Mouse (Mus musculus) lung, postnatal 10 days (tissue): ENCODE measurements at regions not wholly inside any gene's neighbourhood (a gene's known extent, or its start where the extent isn't known, plus 50 kb on each side); places are given as distances from the start of the nearest gene placed in this dataset.

ENCODE experiments used
- DNase-seq: peaks from one replicate; pipeline ENCODE4 v3.0.0; 2021

DNA sequence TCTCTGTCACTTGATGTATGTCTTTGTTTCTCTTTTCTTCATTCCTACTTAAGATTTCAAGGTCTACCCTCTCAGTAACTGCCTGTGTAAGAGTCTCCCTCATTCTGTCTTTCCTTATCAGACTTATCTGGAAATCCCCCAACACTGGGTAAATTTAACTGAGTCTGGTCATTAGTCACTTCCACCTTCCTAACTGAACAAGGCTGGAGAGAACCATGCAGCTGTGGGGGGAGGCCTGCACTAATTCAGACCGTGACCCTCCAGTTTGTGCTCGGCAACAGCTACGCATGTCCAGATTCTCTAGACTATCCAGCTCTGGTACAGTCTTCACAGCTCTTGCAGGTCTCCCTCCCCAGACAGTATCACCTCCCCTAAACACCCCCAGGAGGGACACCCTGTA, 103.3 kb downstream of the Prox1 start:
- DNase-seq = no peak

DNA sequence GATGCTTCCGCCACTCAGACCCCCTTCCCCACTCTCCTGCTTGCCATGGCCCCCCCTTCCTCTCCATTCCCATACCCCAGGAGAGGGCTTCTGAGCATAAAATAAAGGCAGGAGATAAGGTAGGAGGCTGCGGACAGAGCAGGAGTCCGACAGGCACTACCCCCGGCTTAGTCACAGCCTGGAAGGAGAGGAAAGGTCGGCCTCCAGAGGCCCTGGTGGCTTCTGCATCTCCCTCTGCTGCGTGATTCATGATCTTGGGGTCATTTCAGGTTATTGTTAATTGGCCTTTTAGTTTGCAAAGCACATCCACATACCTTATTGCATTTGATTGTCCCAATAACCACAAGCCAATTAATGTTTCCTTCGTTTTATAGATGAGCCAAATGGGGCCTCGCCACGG, 104.1 kb downstream of the Prox1 start:
- no peak for DNase-seq

DNA sequence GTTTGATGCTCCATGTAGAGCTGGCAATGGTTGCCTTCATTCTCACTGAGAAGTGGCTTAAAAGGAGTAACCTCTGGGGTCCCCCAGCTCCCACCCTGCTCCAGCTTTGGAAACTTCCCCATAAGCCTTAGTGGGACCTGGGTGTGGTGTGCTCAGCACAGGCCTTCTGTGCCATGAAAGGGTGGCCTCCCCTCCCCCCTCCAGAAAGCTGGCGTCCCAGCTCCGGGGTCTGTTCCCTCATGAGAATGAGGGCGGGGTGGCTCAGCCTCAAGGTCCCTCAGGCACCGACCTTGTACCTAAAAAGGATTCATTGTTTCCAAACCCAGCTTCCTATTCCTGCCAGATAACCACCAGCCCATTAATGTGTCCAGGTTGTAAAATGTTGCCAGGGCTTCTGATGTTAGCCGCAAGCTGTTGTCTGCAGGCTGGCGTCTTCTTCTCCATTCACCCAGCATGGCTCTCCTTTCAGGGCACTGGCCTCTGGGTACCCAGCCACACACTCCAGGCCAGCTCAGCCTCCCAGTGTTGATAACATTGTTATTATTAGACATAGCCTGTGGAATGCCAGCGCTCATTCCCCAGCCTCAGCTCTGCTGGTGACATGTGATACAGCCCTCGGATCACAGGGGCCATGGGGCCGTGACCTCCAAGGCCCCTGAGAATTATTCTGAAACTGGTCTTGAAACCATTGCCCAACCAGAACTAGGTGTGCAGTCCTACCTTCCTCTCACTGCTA, 108.8 kb downstream of the Prox1 start:
- DNase-seq = no peak

DNA sequence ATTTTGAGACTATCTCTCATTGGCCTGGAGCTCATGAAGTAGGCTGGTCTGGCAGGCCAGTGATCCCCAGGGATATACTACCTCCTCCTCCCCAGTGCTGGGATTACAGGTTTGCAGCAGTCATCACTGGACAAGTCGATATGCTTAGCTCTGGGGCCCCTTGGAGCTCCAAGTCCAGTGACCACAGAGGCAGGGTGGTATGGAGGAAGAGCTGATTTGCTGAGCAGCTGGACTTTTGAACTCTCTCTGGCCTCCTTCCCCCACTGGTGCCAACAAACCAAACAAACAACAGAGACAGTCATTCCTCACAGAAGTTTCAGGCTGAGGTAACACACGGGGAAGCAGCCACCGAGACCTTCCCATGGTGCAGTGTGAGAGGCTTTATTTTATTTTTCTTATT, 111.5 kb downstream of the Prox1 start:
- DNase-seq = no peak

DNA sequence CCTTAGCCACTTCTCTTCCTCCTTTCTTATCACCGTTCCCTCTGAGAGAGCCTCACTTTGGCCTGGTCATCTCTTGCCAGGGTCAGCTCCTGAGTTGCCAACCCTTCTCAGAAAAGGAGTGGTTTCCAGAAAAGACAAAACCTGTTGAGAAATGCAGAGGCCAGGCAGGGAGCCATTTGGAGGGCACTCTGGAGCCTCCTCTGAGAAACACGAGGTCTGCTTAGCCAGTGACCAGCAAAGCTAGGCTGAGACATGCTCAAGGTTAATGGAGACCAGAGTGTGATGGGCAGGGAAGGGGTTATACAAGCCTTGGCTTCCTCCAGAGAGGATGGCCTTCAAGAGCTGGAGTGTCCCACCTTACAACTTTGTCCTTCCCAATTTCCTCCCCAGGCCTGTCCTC, 113.6 kb downstream of the Prox1 start:
- no peak for DNase-seq

DNA sequence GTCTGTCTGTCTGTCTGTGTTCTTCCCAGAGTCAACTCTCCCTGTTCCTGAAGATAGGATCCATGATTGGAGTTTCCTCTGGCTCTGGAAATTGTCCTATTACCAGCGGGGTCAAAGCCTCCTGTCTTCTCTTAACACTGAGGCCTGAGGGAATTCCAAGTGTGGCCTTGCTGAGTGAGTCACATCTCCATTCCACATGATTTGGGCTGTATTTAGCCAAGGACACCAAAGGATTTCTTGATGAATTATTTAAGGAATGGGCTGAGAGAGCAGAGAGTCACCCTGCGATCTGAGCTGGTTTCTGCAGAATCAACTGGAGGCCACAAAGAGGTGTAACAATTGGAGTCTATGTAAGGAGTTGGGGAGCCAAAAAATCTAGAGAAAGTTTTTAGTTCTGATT, 118.6 kb downstream of the Prox1 start:
- DNase-seq = no peak

DNA sequence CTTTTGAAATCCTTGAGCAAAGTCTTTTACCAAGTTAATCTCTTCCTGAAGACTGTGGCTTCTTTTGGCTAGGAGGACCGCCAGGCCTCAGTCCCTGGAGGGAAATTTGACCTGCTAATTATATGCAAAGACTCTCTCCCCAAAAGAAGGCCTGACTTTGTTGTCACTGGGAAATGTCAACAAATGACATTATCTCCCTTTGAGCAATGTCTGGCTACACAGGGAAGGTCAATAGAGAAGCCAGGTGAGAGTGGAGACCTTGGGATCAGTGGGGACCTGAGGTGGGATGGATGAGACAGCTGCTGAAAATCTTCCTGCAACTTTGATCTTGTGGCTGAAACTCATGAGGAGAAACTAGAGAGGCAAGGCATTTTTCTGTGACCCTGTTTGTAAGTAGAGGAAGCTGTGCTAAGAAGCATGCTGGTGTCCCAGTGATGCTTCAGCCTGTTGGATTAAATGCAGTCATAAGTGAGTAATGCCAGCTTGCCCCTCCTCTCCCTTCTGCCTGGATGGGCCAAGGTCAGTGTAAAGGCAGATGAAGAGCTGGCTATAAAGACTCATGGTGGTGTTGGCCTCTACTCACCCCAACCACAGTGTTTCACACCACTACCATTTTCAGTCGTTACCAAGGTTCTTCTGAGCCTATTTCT, 121.9 kb downstream of the Prox1 start:
- no peak for DNase-seq

DNA sequence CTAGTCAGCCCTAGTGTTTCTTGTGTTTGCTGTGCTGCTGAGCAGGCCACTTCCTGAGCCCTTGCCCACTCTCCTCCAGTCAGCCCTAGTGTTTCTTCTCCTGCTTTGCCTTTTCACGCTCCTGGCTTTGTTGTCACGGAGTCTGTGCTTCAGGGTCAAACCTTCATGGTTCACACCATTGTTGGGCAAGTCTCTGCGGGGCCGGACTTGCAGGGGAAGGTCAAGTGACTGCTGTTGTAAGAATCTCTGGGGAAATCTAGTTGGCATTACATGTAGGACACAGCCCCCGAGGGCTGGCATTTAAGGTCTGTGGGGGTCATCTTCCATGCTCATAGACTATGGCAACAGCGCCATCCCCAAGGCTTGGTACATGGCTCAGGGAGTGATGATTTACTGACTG, 123.3 kb downstream of the Prox1 start:
- no peak for DNase-seq

DNA sequence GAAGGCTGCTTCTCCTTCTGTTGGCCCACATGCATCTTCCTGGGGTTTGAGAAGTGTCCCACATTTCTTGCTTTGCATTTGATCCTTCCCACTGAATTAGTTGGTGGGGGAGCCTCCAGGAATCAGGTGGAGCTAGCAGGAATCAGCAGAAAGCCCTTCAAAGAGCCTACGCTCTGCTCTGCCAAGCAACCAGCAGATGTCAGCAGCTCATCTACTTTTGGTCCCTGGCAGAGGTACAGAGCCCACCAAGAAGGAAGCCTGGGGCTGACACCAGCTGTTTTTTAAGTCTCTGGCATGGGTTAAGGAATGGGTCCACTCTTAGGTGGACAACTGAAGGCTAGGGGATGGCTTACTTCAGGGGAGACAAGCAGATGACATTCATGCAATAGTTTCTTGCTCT, 123.6 kb upstream of the Smyd2 start:
- peak; percentile 34 for DNase-seq

DNA sequence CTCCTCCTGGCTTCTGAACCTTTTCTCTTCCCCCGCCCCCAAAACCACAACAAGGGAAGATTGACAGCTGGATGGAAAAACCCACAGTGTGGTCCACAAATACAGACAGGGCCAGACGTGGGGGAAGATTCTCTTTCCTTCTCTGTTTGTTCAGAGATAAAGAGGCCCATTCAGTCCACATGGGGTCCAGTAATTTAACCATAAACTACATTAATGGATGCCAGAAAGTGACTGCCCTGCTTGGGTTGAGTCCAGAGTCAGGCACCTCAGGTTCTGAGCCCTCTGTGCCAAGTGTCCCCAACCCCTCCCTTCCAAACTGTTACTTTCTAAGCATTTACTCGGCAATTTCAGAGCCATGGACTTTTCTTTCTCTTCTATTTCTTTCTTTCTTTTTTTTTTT, 121.9 kb upstream of the Smyd2 start:
- no peak for DNase-seq

DNA sequence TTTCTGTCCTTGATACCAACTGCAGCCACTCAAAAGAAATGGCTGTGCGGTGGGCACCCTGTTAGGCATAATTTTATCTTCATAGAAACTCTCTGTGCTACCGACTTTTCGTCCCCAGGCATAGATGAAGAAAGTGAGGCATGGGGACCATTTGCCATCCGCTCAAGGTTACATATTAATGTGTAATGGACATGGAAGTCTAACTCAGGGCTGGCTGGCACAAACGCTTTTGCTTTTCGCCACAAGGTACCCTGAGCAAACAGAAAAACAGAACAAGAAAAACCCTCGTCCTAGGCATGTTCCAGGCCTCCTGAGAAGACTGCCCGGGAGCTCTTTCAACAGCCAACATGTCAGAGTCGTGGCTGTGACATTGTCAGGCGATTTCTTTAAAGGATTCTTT, 121.0 kb upstream of the Smyd2 start:
- no peak for DNase-seq

DNA sequence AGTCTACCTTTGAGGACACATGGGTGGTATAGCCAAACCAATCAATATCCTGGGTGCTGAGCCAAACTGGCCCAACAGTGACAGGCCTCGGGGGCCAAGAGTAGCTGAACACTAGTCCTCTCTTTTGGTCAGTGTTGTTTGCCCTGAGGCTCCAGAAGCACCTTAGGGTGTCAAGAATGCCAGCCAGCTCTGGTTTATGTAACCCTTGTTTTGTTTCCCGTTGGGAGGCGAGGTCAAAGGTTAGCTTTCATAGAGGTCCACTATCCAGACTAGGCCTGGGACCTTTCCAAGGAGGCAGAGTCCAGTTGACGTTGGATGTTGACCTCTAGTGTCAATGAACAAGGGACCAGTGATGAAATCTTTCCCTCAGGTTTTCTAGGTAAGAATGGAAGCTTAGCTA, 120.0 kb upstream of the Smyd2 start:
- no peak for DNase-seq

DNA sequence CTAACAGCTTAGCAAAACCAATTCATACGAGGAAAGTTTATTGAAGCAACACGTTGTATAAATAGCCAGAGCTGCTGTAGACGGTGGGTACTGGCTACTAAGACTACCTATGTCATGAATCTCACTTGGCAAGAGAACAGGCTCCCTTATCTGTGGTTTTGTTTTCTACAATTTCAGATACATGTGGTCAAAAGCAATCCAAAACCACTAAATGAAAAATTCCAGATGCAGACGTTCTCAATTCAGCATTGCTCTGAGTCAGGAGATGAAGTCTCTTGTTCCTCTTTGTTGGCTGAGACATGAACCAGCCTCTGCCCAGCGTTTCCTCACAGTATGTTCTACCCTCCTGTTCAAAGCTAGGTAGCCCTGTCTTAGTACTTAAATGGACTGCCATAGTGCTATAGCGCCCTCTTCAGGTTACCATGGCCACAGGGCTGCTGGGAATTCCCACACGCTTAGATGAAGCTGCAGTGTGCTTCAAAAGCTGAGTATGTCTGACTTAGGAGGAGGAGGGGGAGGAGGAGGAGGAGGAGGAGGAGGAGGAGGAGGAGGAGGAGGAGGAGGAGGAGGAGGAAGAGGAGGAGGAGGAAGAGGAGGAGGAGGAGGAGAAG, 119.0 kb upstream of the Smyd2 start:
- no peak for DNase-seq

DNA sequence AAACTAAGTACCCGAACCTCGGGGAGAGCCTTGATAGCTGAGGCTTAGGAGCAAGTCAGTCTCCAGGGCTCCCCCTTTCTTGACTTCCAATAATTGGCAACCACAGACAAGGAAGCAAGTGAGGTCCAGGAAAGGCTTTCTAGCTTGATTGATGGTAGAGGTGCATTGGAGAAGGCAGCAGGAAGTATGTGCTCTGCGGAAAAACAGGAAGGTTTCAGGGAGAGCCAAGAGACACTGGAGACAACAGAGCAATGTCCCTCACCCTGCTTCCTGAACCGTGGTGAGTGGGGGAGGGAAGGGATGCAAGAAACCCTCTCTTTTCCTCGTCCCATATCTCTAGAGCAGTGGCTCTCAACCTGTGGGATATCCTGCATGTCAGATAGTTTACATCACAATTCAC, 115.9 kb upstream of the Smyd2 start:
- DNase-seq = no peak

DNA sequence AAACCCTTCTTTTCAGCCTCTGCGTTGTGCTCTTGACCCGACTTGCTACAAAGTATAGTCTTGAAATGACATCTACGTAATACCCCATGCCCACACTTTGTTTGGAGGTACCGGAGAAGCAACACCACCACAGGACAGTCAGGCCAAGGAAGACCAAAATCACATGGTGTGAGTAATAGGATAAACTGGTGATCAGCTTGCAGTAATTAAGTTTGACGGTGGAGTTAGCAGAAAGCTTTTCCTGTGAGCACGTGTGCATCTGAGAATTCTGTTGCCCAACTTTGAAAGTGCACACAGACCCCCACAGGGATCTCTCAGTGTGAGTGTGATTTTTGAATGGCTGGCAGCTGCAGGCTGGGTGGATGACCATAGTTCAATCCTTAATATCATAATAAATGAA, 114.6 kb upstream of the Smyd2 start:
- no peak for DNase-seq

DNA sequence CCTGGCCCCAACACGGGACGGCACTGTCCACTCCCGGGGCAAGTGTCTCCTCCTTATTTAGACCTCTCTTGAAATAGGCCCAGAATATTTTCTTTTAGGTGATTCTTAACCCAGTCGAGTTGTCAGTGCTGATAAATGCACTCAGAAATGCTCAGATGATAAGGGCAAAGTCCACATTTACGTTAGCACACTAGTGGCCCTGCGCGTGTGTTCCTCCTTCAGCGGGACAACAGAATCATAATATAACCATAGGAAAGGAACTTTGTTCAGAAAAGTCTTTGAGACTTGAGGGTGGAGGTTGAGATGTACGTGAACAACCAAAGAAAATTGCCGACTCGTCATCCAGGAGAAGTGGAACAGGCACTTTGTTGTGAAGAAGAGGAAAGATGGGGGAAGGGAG, 113.8 kb upstream of the Smyd2 start:
- no peak for DNase-seq

DNA sequence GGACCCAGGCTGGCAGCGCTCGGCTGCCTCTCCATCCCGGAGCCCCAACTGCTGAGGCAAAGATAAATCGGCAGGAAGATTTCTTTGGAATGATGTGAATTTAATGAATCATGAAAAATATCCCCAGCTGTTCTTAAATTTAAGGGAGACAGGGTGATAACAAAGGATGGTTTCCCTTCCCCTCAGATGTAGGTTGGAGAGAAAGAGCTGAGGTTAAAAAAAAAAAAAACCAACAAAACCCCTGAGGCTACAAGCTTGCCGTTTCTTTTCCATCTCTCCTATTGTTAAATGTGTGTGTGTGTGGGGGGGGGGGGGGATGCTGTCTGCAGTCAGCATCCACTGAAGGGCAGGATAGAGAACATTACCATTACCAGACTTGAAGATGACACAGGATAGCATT, 111.9 kb upstream of the Smyd2 start:
- no peak for DNase-seq

DNA sequence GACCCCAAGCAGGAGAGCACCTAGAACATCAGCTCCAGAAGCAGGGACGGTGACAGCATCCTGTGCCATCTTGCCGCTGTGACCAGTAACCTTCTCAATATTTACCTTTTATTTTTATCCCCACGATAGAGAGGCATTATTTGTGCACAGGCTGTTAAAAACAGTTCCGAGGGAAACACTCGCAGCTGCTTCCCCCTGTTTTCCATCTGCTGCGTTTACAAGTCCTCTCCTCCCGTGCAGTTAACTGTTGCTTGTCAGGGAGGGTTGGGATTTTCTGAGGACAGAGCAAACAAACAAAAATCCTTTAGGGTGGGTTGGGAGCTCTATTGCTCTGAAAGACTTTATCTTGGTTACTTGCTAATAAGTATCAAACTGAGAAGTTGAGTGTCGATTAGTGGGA, 105.4 kb upstream of the Smyd2 start:
- DNase-seq = no peak

DNA sequence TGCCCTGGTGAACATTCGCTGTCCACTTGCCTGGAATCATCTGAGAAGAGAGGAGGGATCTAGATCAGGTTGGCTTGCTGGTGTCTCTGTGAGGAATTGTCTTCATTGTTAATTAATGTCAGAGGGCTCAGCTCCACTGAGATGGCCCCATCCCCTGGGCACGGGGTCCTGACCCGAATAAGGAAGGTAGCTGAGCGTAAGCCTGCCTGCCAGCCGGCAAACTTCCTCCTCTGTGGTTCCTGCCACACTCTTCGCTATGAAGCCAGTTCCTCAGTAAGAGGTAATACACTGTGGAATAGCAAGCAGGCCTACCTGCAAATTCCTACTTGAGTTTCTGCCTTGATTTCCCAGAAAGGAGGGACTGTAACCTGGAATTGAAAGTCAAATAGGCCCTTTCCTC, 87.3 kb upstream of the Smyd2 start:
- no peak for DNase-seq

DNA sequence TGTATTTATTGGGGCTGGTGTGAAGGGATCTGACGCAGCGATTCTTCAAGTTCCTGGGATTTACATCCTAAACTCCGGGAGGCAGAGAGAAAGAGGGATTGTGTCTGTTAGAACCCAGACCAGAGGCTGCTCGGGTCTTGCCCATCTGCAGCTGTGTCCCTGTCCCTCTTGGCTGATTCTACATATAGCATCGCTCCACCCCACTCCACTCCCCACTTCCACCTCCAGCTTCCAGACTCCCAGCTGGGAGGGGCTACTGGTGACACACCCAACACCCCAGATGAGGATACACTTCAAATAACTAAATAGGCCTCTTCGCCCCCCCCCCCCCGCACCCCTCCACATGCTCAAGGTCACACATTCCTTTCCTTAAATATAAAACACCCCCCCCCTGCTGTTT, 85.1 kb upstream of the Smyd2 start:
- DNase-seq = no peak

DNA sequence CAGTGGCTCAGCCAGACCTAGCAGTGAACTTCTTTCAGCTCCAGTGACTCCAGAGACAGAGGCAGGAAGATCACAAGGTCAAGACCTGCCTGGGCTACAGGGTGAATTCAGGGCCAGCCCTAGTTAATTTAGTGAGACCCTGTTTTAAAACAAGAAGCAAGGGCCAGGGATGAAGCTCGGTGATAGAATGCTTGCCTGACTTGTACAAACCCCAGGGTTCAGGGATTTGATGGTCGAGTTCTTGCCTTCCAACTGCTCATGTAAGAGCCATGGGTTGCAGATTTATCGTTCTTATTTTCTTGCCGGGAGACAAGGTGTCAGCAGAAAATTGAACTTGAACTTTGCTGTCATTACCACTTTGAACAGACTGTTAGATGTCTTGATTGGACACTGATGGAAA, 78.9 kb upstream of the Smyd2 start:
- DNase-seq = no peak

DNA sequence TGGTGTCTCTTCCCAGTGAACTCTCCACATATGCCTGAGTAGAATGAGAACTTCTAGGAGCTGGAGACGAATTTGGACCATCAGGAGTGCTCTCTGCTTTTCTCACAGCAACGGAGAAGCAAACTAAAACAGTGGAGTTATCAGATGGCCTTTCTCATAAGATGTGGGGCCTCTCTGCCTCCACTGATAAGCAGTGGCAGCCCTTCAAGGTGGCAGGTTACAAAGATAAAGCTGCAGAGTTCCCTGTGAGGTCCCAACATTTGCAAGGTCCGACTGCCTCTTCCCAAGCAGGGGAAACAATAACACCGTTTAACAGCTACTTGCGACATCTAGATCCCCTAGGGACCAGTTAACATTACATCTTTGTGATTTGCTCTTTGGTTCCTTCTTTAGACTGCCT, 71.5 kb upstream of the Smyd2 start:
- DNase-seq = no peak

DNA sequence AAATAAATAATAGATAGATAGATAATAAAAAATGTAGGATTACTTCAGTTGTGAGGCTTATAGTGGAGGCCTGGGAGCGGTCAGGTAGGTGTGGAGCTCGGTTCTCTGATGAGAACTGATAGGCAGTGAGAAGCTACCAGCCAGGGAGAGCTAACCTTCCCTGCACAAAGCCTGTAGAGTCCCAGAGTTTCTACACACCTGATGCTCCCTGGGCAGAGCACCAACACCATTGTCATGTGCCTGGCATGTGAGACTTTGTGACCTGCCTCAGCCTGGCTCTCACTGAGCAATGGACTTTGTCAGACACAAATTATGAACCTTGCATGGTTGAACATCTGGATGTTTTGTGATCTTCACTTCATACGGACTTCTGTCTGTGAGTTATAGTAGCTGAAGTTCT, 71.1 kb upstream of the Smyd2 start:
- DNase-seq = no peak

DNA sequence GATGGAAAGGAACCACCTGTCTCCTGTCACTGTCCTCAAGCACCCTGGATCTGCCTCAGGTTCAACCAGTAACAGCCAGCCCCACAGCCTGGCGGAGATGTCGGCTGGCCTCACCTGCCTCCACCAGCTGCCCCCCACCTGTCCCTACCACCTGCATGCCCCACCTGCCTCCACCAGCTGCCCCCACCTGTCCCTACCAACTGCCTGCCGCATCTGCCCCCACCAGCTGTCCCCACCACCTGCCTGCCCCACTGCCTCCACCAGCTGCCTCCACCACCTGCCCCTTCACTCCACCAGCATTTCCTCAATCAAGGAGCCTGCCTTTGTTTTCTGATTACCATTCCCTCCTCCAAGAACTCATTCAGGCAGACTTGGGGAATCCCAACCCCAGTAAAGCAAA, 68.9 kb upstream of the Smyd2 start:
- DNase-seq = no peak
